Mouse (Mus musculus) layer of hippocampus, adult 11-12 months (tissue): ENCODE data around the gene Rnf4.

Experiments used
- DNase-seq: peaks from one replicate; pipeline ENCODE4 v3.0.0; 2022; ENCODE audit warnings: low spot score

The Rnf4 gene

GRCm38 (mm10) chr5:34336775-34337450 is 824 bp downstream of the Rnf4 start:
- peak; percentile 35 for DNase-seq

DNA sequence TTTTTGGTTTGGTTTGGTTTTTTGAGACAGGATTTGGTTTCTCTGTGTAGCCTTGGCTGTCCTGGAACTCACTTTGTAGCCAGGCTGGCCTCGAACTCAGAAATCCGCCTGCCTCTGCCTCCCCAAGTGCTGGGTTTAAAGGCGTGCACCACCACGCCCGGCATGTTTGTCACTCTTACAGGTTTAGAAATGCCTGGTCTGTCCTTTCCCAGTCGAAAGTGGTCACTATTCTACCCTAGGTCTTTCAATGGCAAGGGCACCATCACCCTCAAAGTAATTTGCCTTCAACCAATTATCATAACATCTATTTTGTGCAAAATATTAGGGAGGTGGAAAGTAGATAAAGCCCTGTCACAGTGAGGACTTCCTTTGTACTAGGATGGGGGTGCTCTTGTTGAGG is 4.2 kb downstream of the Rnf4 start:
- DNase-seq = no peak

DNA sequence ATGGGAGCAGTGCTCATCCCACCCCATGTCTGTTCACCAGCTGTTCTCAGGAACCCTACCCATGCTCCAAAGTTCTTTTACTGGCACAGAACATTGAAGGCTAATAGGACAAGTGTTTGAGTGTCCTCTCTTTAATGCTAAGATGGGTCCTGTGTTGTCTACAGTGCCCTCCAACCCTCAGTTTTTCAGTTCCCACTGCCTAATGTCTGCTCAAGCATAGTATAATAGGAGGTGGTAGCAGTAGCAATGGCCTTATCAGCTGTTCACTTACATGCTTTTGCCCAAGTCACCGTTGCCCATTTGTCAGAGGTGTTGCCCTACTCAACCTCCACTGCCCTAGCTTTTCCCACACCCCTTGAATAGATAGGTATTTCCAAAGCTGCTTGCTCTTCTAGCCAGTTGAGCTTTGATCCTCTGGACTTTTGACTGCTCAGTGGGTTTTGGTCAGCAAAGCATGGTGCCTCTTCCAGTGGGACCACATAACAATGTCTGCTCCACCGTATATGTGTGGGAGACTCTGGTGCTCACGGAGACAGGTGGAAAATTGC is 16.1 kb downstream of the Rnf4 start:
- no peak for DNase-seq

DNA sequence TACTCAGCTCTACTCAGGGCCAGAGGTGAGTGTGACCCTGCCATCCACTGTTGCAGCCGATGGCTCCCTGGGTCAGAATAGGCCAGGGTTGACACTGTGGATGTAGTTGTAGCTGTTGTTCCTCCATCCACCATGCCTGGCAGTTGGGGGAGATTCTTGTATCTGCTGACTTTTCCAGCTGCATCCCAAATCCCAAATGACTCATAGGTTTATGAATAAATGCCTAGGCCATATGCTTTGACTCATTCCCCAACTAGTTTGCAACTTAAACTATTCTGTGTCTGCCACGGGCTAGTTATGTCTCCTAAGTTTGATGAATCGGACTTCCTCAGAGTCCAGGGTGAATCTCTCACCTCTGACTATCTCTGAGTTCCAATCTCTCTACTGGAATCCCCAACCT is 24.2 kb downstream of the Rnf4 start:
- DNase-seq = no peak

- DNase-seq = no peak
Observed at GRCm38 (mm10) chr5:34363115-34363514, 27.0 kb downstream of the Rnf4 start.

GRCm38 (mm10) chr5:34368551-34369290 is 32.6 kb downstream of the Rnf4 start:
- no peak for DNase-seq

DNA sequence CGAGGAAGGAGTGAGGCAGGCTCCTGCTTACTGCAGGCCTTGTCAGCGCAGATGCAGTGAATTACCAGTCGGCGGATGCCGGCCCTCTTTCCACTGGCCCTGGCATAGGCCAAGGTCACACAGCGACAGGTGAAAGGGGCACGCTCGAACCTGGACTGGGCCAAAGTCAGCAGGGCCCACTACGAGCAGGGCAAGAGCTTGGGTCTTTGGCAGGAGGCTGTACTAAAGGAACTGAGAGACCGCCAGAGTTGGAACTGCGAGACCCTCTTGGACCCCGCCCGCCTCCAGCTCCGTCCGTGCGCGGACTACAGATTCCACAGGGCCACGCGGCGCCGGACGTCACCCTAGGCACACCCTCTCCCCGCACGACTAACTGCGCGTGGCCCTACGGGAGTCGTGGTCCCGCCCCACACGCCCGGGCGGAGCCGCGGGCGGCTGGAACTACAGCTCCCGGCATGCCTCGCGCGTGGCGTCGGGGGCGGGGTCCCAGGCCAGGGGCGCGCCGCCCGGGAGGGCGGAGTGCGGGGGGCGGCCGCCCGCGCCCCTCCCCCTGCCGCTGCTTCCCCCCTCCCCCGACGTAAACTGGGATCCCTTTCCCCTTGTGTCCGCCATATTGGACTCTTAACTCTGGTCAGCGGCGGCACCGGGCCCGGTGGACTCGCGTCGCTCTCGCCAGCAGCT is 33.4 kb downstream of the Rnf4 start, which contains the start of gene Fam193a:
Gene Fam193a, plus strand, starts transcription at position 593 of the 681 bp plus-strand sequence.
- DNase-seq = peak; percentile 98

- peak; percentile 31 for DNase-seq
Observed at GRCm38 (mm10) chr5:34370022-34370823, 34.1 kb downstream of the Rnf4 start.

DNA sequence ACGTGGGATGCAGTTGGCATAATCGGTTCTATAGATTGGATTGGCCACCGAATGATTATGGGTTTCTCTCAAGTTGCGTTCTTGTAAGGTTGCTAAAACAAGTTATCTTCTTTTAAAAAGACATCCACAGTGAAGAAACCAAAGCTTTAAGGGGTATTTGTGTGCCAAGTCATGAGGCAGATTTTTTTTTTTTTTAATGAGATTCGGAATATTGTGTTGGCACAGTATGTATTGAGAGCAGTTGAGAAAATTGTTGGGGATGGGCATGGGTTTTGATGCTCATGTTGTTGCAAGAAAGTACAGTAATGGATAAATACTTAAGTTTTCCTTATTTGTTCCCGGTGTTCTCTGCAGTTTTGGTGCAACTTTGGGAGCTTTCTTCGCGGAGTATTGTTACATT is 34.8 kb downstream of the Rnf4 start:
- DNase-seq = no peak

GRCm38 (mm10) chr5:34372141-34372540 is 36.1 kb downstream of the Rnf4 start:
- no peak for DNase-seq

DNA sequence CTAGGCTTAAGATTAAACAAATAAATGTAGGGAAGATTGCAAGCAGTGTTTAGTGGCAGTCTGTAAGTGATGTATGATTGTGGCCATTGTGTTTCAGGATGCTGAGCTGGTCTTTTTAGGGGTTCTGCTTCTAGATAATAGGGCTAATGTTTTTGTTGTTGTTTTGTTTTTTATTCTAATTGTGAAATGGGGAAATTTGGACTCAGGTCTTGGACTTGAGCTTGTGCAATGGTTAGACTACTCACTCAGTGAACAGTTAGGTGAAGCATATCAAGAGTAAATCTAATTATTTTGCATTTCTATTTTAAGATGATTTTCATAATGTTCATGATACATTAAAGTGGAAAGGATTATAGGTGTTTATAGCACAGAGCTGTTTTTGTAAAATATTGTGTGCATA is 36.5 kb downstream of the Rnf4 start:
- no peak for DNase-seq

DNA sequence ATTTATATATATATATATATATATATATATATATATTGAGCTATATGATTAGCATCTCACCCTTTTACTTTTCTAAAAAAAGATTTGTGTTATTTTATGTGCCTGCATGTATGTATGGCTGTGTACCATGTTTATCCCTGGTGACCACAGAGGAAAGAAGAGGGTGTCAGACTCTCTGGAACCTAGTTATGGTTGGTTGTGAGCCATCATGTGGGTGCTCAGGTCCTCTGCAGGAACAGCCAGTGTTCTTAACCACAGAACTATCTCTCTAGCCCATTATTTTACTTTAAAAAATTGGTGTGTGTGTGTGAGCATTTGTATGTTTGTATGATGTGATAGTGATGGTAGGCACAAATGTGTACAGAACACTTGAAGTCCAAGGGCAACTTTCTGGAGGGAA is 42.7 kb downstream of the Rnf4 start:
- no peak for DNase-seq

GRCm38 (mm10) chr5:34381700-34382099 is 45.6 kb downstream of the Rnf4 start:
- DNase-seq = no peak

- DNase-seq = no peak
Observed at GRCm38 (mm10) chr5:34385616-34386015, 49.5 kb downstream of the Rnf4 start.

DNA sequence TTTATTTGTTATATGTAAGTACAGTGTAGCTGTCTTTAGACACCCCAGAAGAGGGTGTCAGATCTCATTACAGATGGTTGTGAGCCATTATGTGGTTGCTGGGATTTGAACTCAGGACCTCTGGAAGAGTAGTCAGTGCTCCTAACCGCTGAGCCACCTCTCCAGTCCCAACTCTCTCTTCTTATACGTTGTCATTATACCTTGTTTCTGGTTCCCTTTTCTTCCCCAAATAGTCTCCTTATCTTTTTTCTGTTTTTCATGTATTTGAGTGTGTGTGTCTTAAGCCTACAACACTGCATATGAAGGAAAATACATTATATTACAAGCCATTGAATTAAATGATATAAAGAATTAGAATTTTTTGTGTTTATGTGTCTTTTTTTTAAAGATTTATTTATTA is 50.7 kb downstream of the Rnf4 start:
- no peak for DNase-seq

DNA sequence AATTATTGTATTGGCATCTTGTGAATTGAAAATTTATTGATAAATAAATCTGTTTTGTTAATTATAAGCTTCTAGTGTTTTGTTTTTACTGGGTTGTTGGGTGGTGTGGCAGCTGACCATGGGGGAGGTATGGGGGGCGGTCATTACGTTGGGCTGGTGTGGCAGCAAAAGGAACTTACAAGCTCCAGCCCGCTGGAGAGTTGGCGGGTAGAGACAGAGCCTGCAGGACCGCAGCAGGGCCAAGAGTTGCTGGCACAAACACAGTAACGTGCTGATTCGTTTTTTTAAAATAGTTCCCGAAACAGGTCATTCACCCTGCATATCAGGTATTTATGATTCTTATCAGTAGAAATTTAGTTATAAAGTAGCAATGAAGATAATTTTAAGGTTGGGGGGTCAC is 57.2 kb downstream of the Rnf4 start:
- DNase-seq = no peak

- DNase-seq = no peak
Observed at GRCm38 (mm10) chr5:34395347-34395746, 59.3 kb downstream of the Rnf4 start.

- no peak for DNase-seq
Observed at GRCm38 (mm10) chr5:34395850-34396540, 59.9 kb downstream of the Rnf4 start.

- no peak for DNase-seq
Observed at GRCm38 (mm10) chr5:34397866-34398265, 61.8 kb downstream of the Rnf4 start.

GRCm38 (mm10) chr5:34398326-34398725 is 62.2 kb downstream of the Rnf4 start:
- DNase-seq = no peak
